Mouse (Mus musculus) embryonic facial prominence, embryonic 11.5 days (tissue): ENCODE measurements around the gene Smarcad1. TPM values are rescaled to one million over a fixed set of nuclear protein-coding genes. Genes with fewer than 3 reads are reported as not detected.

Experiments used
- ATAC-seq: fragments of 200-750 bp; cut with Nextera tagmentation; replicated peaks from 2 replicates; pipeline ENCODE4 v1.8.0; 2017; ENCODE audit warnings: low read depth; ENCODE audit not compliant: insufficient number of reproducible peaks, low FRiP score, low TSS enrichment
- DNase-seq: peaks from one replicate; pipeline ENCODE4 v3.0.0-alpha.2; 2015; ENCODE audit warnings: low spot score
- H3K27ac ChIP-seq: fragments of 300-500 bp; sonication (generic); replicated peaks from 2 replicates; pipeline ENCODE4 v1.5.1; 2014; ENCODE audit warnings: mild to moderate bottlenecking, low read depth, low read length, control low read depth
- H3K27me3 ChIP-seq: fragments of 300-500 bp; sonication (generic); 2 replicates; pipeline ENCODE4 v1.6.1; 2014; ENCODE audit warnings: mild to moderate bottlenecking, low read length, moderate library complexity, mixed read lengths; ENCODE audit not compliant: control insufficient read depth, insufficient read depth
- H3K36me3 ChIP-seq: fragments of 300-500 bp; sonication (generic); replicated peaks from 2 replicates; pipeline ENCODE4 v1.6.1; 2014; ENCODE audit warnings: low read depth, mild to moderate bottlenecking, low read length, moderate library complexity, mixed read lengths; ENCODE audit not compliant: control insufficient read depth, insufficient read depth
- H3K4me1 ChIP-seq: fragments of 300-500 bp; sonication (generic); 2 replicates; pipeline ENCODE4 v1.6.1; 2014; ENCODE audit warnings: low read length, mixed read lengths; ENCODE audit not compliant: control insufficient read depth, insufficient read depth
- H3K4me2 ChIP-seq: fragments of 300-500 bp; sonication (generic); 2 replicates; pipeline ENCODE4 v1.6.1; 2014; ENCODE audit warnings: low read depth, mild to moderate bottlenecking, control low read depth, low read length, moderate library complexity
- H3K4me3 ChIP-seq: fragments of 300-500 bp; sonication (generic); 2 replicates; pipeline ENCODE4 v1.5.1; 2014; ENCODE audit warnings: low read depth, low read length, control low read depth
- H3K9ac ChIP-seq: fragments of 300-500 bp; sonication (generic); replicated peaks from 2 replicates; pipeline ENCODE4 v1.6.1; 2014; ENCODE audit warnings: mild to moderate bottlenecking, control low read depth, low read length
- H3K9me3 ChIP-seq: fragments of 300-500 bp; sonication (generic); replicated peaks from 2 replicates; pipeline ENCODE4 v1.6.1; 2016; ENCODE audit warnings: mild to moderate bottlenecking, low read length, inconsistent platforms, mixed read lengths; ENCODE audit not compliant: control insufficient read depth
- WGBS: fragments of 180-500 bp; shearing (Covaris S2); extraction: QIAGEN DNeasy Blood & Tissue Kit; methylation state at CpG from one replicate; pipeline ENCODE4 v1.1.7; 2014; 5-methylcytosine and 5-hydroxymethylcytosine counted together
- polyA plus RNA-seq: library from polyadenylated mRNA; unstranded; fragments of >200 nt; fragmentation: Nextera tagmentation; extraction: Ambion mirVana; gene quantifications from 2 replicates; pipeline ENCODE4 v1.2.1, GENCODE M21; 2014

The Smarcad1 gene
- polyA plus RNA-seq, 1 experiment from 2014 or later: 97.6 TPM

DNA sequence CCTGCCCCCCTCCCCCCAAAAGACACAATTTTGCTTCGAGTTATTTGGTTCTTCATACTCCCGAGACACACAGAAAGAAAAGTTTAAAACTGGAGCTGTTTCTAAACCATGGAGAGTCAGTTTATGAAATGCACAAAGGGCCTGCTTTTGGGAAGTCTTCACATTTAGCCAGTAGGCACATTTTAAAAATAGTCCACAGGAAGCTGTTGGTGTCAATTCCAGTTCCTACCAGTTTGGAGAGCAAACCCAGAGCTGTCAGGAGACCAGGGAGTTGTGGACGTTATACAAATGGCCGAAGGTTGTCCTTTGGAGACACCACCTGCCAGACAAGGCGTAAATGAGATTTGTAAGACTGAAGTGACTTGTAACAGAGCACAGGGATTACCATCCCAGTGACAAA, 122.6 kb downstream of the Smarcad1 start:
- Histone ChIP-seq H3K4me1 (no peaks in the 10 kb centered on the region), H3K9me3 (no peaks in the 10 kb centered on the region), H3K27me3 (no peaks in the 10 kb centered on the region), H3K4me3 (no peak overlapping the region), H3K27ac (no peak overlapping the region), H3K4me2 (no peak overlapping the region), H3K9ac (no peak overlapping the region), H3K36me3 (no peaks in the 10 kb centered on the region)
- ATAC-seq (no peak), DNase-seq (no peak)
- 62% methylated on average over 5 of the region's 5 CpGs for WGBS

Other genes starting within 250 kb of the Smarcad1 start
- gene Hpgds, start 102.3 kb downstream of the Smarcad1 start, polyA plus RNA-seq: 2.8 and 4.8 TPM in 2 replicates